Mouse (Mus musculus) MEL (cell line): ENCODE measurements around the gene Bckdhb. TPM values are rescaled to one million over a fixed set of nuclear protein-coding genes. Genes with fewer than 3 reads are reported as not detected.

Source experiments
- DNase-seq: peaks from one replicate; pipeline ENCODE4 v3.0.0; 2011; ENCODE audit warnings: low read depth, low spot score
- H3K27ac ChIP-seq: 2 replicates; pipeline ENCODE4 v1.5.1; 2012; ENCODE audit warnings: low read depth, mild to moderate bottlenecking, control low read depth, low read length, moderate library complexity; ENCODE audit not compliant: control insufficient read depth
- H3K27me3 ChIP-seq, 2 experiments: fragments of 150-350 bp in 1 of 2; sonication (generic) in 1 of 2; 2 replicates each; pipeline ENCODE4 v1.6.1; 2012; ENCODE audit warnings: low read length in 2 of 2, mild to moderate bottlenecking in 2 of 2, improper control_type of control experiment in 1 of 2, moderate library complexity in 1 of 2; ENCODE audit not compliant: insufficient read depth in 2 of 2, control insufficient read depth in 1 of 2
- H3K36me3 ChIP-seq, 2 experiments: 2 replicates each; pipeline ENCODE4 v1.6.1; 2012 to 2014; ENCODE audit warnings: low read length in 2 of 2, improper control_type of control experiment in 1 of 2, inconsistent platforms in 1 of 2, mild to moderate bottlenecking in 1 of 2; ENCODE audit not compliant: insufficient read depth in 2 of 2, control insufficient read depth in 1 of 2
- H3K4me1 ChIP-seq, 2 experiments: fragments of 150-350 bp in 1 of 2; sonication (generic) in 1 of 2; 2 replicates each; pipeline ENCODE4 v1.6.1; 2012; ENCODE audit warnings: low read length in 2 of 2, improper control_type of control experiment in 1 of 2, mild to moderate bottlenecking in 1 of 2; ENCODE audit not compliant: insufficient read depth in 2 of 2, control insufficient read depth in 1 of 2
- H3K4me3 ChIP-seq, 2 experiments: fragments of 150-350 bp in 1 of 2; sonication (generic) in 1 of 2; 2 replicates each; pipeline ENCODE4 v1.5.1; 2012; ENCODE audit warnings: low read depth in 2 of 2, low read length in 2 of 2, mild to moderate bottlenecking in 2 of 2, moderate library complexity in 2 of 2, control low read depth in 1 of 2, improper control_type of control experiment in 1 of 2; ENCODE audit not compliant: control insufficient read depth in 1 of 2, insufficient read depth in 1 of 2
- H3K79me2 ChIP-seq: 2 replicates; pipeline ENCODE4 v1.6.1; 2012; ENCODE audit warnings: mild to moderate bottlenecking, low read length, moderate library complexity; ENCODE audit not compliant: control insufficient read depth, poor library complexity, insufficient read depth
- H3K9ac ChIP-seq: 2 replicates; pipeline ENCODE4 v1.6.1; 2012; ENCODE audit warnings: low read depth, mild to moderate bottlenecking, control low read depth, low read length, moderate library complexity; ENCODE audit not compliant: control insufficient read depth, poor library complexity, severe bottlenecking
- H3K9me3 ChIP-seq: fragments of 150-350 bp; sonication (generic); replicated peaks from 2 replicates; pipeline ENCODE4 v1.6.1; 2012; ENCODE audit warnings: mild to moderate bottlenecking, low read length, improper control_type of control experiment, moderate library complexity; ENCODE audit not compliant: insufficient read depth
- BHLHE40 ChIP-seq: IDR thresholded peaks from 2 replicates; pipeline ENCODE4 v1.6.1; 2012; ENCODE audit warnings: low read depth, mild to moderate bottlenecking, inconsistent platforms, low read length, improper control_type of control experiment, borderline replicate concordance
- CHD2 ChIP-seq: IDR thresholded peaks from 2 replicates; pipeline ENCODE4 v1.6.1; 2011; ENCODE audit warnings: low read length, improper control_type of control experiment
- CTCF ChIP-seq, 3 experiments: IDR thresholded peaks in 2 of 3; conservative IDR thresholded peaks in 1 of 3; 2 replicates each; pipeline ENCODE4 v1.5.1; 2011 to 2012; ENCODE audit warnings: low read length in 3 of 3, low read depth in 2 of 3, mild to moderate bottlenecking in 2 of 3, improper control_type of control experiment in 1 of 3, inconsistent platforms in 1 of 3, mixed read lengths in 1 of 3, moderate library complexity in 1 of 3; ENCODE audit not compliant: control insufficient read depth in 1 of 3, insufficient read depth in 1 of 3, poor library complexity in 1 of 3, severe bottlenecking in 1 of 3
- E2F4 ChIP-seq: IDR thresholded peaks from 2 replicates; pipeline ENCODE4 v1.6.1; 2011; ENCODE audit warnings: low read depth, low read length, improper control_type of control experiment, borderline replicate concordance
- ELF1 ChIP-seq: IDR thresholded peaks from 2 replicates; pipeline ENCODE4 v1.6.1; 2014; ENCODE audit warnings: low read depth, mild to moderate bottlenecking, inconsistent platforms, low read length, improper control_type of control experiment, moderate library complexity
- EP300 ChIP-seq, 2 experiments: IDR thresholded peaks; 2 replicates each; pipeline ENCODE4 v1.6.1; 2011; ENCODE audit warnings: improper control_type of control experiment in 2 of 2, low read length in 2 of 2, low read depth in 1 of 2, mild to moderate bottlenecking in 1 of 2
- ETS1 ChIP-seq: IDR thresholded peaks from 2 replicates; pipeline ENCODE4 v1.6.1; 2012; ENCODE audit warnings: low read depth, mild to moderate bottlenecking, inconsistent platforms, low read length, improper control_type of control experiment, moderate library complexity
- GABPA ChIP-seq: IDR thresholded peaks from 2 replicates; pipeline ENCODE4 v1.6.1; 2012; ENCODE audit warnings: low read depth, mild to moderate bottlenecking, inconsistent platforms, low read length, improper control_type of control experiment, moderate library complexity
- GATA1 ChIP-seq: IDR thresholded peaks from 2 replicates; pipeline ENCODE4 v1.6.1; 2011; ENCODE audit warnings: low read depth, low read length, improper control_type of control experiment
- KAT2A ChIP-seq: conservative IDR thresholded peaks from 2 replicates; pipeline ENCODE4 v1.6.1; 2012; ENCODE audit warnings: low read depth, low read length, improper control_type of control experiment, inconsistent platforms
- MAFK ChIP-seq: IDR thresholded peaks from 2 replicates; pipeline ENCODE4 v1.6.1; 2011; ENCODE audit warnings: low read depth, mild to moderate bottlenecking, low read length, improper control_type of control experiment, borderline replicate concordance
- MAZ ChIP-seq: IDR thresholded peaks from 2 replicates; pipeline ENCODE4 v1.6.1; 2012; ENCODE audit warnings: low read depth, mild to moderate bottlenecking, inconsistent platforms, low read length, improper control_type of control experiment
- MEF2A ChIP-seq: IDR thresholded peaks from 2 replicates; pipeline ENCODE4 v1.6.1; 2014; ENCODE audit warnings: low read depth, mild to moderate bottlenecking, inconsistent platforms, low read length, improper control_type of control experiment; ENCODE audit not compliant: poor library complexity, insufficient replicate concordance, severe bottlenecking; ENCODE audit errors: extremely low read depth
- MYB ChIP-seq: IDR thresholded peaks from 2 replicates; pipeline ENCODE4 v1.6.1; 2011; ENCODE audit warnings: mild to moderate bottlenecking, low read depth, low read length, improper control_type of control experiment
- MYC ChIP-seq: IDR thresholded peaks from 2 replicates; pipeline ENCODE4 v1.6.1; 2011; ENCODE audit warnings: low read depth, mild to moderate bottlenecking, low read length, improper control_type of control experiment, moderate library complexity
- POLR2AphosphoS2 ChIP-seq: IDR thresholded peaks from 2 replicates; pipeline ENCODE4 v1.6.1; 2011; ENCODE audit warnings: low read length, improper control_type of control experiment
- POLR2AphosphoS5 ChIP-seq: IDR thresholded peaks from 2 replicates; pipeline ENCODE4 v1.6.1; 2012; ENCODE audit warnings: low read depth, borderline replicate concordance, mild to moderate bottlenecking, inconsistent platforms, low read length, moderate library complexity, mixed read lengths
- RCOR1 ChIP-seq: IDR thresholded peaks from 2 replicates; pipeline ENCODE4 v1.6.1; 2012; ENCODE audit warnings: low read depth, mild to moderate bottlenecking, inconsistent platforms, low read length, improper control_type of control experiment
- SIN3A ChIP-seq: IDR thresholded peaks from 2 replicates; pipeline ENCODE4 v1.6.1; 2012; ENCODE audit warnings: low read length, improper control_type of control experiment, inconsistent platforms
- TAL1 ChIP-seq: IDR thresholded peaks from 2 replicates; pipeline ENCODE4 v1.6.1; 2012; ENCODE audit warnings: mild to moderate bottlenecking, inconsistent platforms, low read length, moderate library complexity, mixed read lengths
- TBP ChIP-seq: IDR thresholded peaks from 2 replicates; pipeline ENCODE4 v1.8.0; 2011; ENCODE audit warnings: low read depth, low read length, improper control_type of control experiment
- TCF12 ChIP-seq: IDR thresholded peaks from 2 replicates; pipeline ENCODE4 v1.6.1; 2014; ENCODE audit warnings: low read depth, mild to moderate bottlenecking, inconsistent platforms, low read length, improper control_type of control experiment, moderate library complexity
- UBTF ChIP-seq: IDR thresholded peaks from 2 replicates; pipeline ENCODE4 v1.6.1; 2012; ENCODE audit warnings: low read depth, mild to moderate bottlenecking, inconsistent platforms, low read length, improper control_type of control experiment, moderate library complexity, borderline replicate concordance; ENCODE audit not compliant: insufficient read depth
- USF1 ChIP-seq: IDR thresholded peaks from 2 replicates; pipeline ENCODE4 v1.6.1; 2014; ENCODE audit warnings: low read depth, mild to moderate bottlenecking, inconsistent platforms, low read length, improper control_type of control experiment, moderate library complexity
- USF2 ChIP-seq, 2 experiments: IDR thresholded peaks; 2 replicates each; pipeline ENCODE4 v1.6.1; 2011 to 2012; ENCODE audit warnings: improper control_type of control experiment in 2 of 2, low read length in 2 of 2, borderline replicate concordance in 1 of 2, inconsistent platforms in 1 of 2, low read depth in 1 of 2, mild to moderate bottlenecking in 1 of 2; ENCODE audit not compliant: insufficient read depth in 1 of 2
- ZMIZ1 ChIP-seq: IDR thresholded peaks from 2 replicates; pipeline ENCODE4 v1.6.1; 2012; ENCODE audit warnings: low read depth, mild to moderate bottlenecking, inconsistent platforms, low read length, improper control_type of control experiment, moderate library complexity
- ZNF384 ChIP-seq: IDR thresholded peaks from 2 replicates; pipeline ENCODE4 v1.6.1; 2012; ENCODE audit warnings: low read depth, mild to moderate bottlenecking, inconsistent platforms, low read length, improper control_type of control experiment
- polyA plus RNA-seq, 2 experiments: library from polyadenylated mRNA; stranded (reverse) in 1 of 2; unstranded in 1 of 2; fragments of >175 nt in 1 of 2; fragments of >200 nt in 1 of 2; gene quantifications; 2 replicates each; pipeline versions ENCODE4 v1.2.1 to v1.2.4; 2012; ENCODE audit warnings: low replicate concordance in 2 of 2, low read depth in 1 of 2; ENCODE audit not compliant: insufficient read length in 2 of 2, insufficient read depth in 1 of 2, missing spikeins in 1 of 2
- total RNA-seq: library from RNA; depleted of rRNA; stranded (reverse); fragments of 300-350 nt; gene quantifications from 2 replicates; pipeline ENCODE4 v1.2.3, GENCODE M21; 2012

Bckdhb gene
- total and polyA plus RNA-seq, 3 experiments: 15.9 to 26.6 TPM; not detected in 1

GRCm38 (mm10) chr9:84137192-84137591 is 212.2 kb downstream of the Bckdhb start:
- H3K36me3 ChIP-seq: no peaks in the 10 kb centered on the region
- no peak overlapping the region for H3K9ac ChIP-seq
- no peaks in the 10 kb centered on the region for H3K79me2 ChIP-seq
- H3K4me1 ChIP-seq: no peaks in the 10 kb centered on the region
- no peaks in the 10 kb centered on the region for H3K27me3 ChIP-seq
- no peak overlapping the region for H3K27ac ChIP-seq
- no peaks in the 10 kb centered on the region for H3K9me3 ChIP-seq
- no peak overlapping the region for H3K4me3 ChIP-seq
- TF ChIP-seq TAL1 (no peak), UBTF (no peak), POLR2AphosphoS2 (no peak), GATA1 (no peak), MAFK (no peak), TCF12 (no peak), MYC (no peak), CHD2 (no peak), MAZ (no peak), E2F4 (no peak), SIN3A (no peak), MEF2A (no peak), TBP (no peak), GABPA (no peak), USF1 (no peak), RCOR1 (no peak), KAT2A (no peak), MYB (no peak), USF2 (IDR thresholded peaks at IDR 0.05; ENCODE audit: borderline replicate concordance in 1 of 2, insufficient read depth in 1 of 2, low read depth in 1 of 2, low read length in 2 of 2) (no peak), POLR2AphosphoS5 (no peak)
- no peak for DNase-seq

- Histone ChIP-seq H3K79me2 (no peaks in the 10 kb centered on the region), H3K9me3 (no peaks in the 10 kb centered on the region), H3K9ac (no peak overlapping the region), H3K4me3 (no peak overlapping the region), H3K4me1 (no peaks in the 10 kb centered on the region), H3K27me3 (no peaks in the 10 kb centered on the region), H3K36me3 (no peaks in the 10 kb centered on the region), H3K27ac (no peak overlapping the region)
- DNase-seq: no peak
- no peak for TF ChIP-seq CTCF (IDR thresholded peaks at IDR 0.05 in 2 of 3, conservative IDR thresholded peaks at IDR 0.05 in 1 of 3; ENCODE audit: control insufficient read depth in 1 of 3, insufficient read depth in 1 of 3, low read depth in 2 of 3, low read length in 3 of 3, poor library complexity in 1 of 3, severe bottlenecking in 1 of 3)
- TF ChIP-seq MAFK: no peak
- TF ChIP-seq MYC: no peak
- no peak for TF ChIP-seq ELF1
- TF ChIP-seq GATA1: no peak
- TF ChIP-seq ZMIZ1: no peak
- no peak for TF ChIP-seq TCF12
- no peak for TF ChIP-seq ETS1
- TF ChIP-seq UBTF: no peak
- no peak for TF ChIP-seq ZNF384
- no peak for TF ChIP-seq GABPA
- no peak for TF ChIP-seq USF1
- TF ChIP-seq BHLHE40: no peak
- no peak for TF ChIP-seq EP300 (IDR thresholded peaks at IDR 0.05; ENCODE audit: low read depth in 1 of 2, low read length in 2 of 2)
Observed at GRCm38 (mm10) chr9:84148124-84148523, 223.2 kb downstream of the Bckdhb start.
